Mouse (Mus musculus) thymus, postnatal 10 days (tissue): ENCODE measurements around the gene Stard7.

Experiments used
- DNase-seq, 2 experiments: peaks; one replicate each; pipeline ENCODE4 v3.0.0; 2021; ENCODE audit warnings: low spot score in 2 of 2

Stard7 gene

DNA sequence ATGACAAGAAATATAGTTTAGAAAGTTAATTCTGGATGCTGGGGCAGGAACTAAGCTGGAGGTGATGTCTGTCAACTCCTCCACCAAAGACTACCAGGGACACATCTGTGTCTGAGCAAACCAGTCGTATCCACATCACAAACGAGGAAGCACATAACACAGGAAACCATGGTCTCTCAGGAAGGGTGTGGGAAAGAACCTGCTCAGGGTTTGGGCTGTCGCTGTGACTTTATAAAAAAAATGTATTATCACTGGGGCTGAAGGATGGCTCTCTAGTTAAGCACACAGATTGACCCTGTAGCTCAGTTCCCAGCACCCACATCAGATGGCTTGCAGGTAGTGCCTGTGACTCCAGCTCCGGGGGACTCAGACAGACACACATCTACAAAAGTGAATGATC lies 49.1 kb downstream of the Stard7 start:
- DNase-seq = no peak

DNA sequence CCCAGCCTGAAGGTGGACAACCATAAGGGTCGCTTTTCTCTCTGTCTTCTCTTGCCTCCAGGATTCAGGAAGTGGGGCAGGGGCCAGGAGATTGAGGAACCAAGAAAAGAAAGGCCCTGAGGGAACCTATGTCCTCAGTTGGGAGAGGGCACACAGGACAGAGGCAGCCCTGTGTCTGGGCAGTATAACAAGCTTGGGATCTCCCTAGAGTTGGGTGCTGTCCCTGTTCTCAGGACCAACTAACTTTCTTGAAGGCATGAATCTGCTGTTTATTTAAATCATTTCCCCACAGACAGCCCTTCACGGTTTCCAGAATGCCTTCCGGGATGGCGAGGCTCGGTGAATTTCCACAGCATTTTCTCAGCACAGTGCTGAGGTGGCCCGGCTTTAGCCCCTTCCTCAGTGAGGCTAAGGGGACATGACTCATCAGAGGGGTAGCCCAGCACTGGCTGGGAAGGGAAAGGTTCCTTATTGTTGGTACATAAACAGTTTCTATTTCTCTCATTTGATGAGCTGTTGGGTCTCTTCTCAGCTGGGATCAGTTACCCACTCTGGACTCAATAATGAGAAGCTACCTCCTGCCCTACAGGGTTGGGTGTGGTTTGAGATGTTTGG lies 52.8 kb downstream of the Stard7 start:
- no peak for DNase-seq

DNA sequence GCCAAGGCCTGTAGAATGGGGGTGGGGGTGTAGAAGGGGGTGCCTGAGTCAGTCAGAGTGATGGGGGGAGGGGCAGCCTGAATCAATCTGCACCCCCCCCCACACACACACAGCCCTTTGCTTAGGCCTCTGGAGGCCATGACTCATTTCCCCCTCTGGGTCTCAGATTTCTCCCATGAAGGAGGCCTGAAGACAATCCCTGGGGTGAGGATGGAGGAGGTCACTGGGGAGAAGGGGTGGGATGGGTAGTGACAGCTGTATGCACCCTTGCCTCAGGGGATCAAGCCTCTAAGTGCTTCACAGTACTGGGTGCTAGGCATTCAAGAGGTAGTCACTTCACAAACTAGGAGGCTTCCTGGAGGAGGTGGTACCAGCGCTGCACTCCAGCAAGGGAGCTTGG lies 53.6 kb downstream of the Stard7 start:
- DNase-seq = no peak

- DNase-seq = no peak
Measured at GRCm38 (mm10) chr2:127324456-127324855, 54.4 kb downstream of the Stard7 start.

DNA sequence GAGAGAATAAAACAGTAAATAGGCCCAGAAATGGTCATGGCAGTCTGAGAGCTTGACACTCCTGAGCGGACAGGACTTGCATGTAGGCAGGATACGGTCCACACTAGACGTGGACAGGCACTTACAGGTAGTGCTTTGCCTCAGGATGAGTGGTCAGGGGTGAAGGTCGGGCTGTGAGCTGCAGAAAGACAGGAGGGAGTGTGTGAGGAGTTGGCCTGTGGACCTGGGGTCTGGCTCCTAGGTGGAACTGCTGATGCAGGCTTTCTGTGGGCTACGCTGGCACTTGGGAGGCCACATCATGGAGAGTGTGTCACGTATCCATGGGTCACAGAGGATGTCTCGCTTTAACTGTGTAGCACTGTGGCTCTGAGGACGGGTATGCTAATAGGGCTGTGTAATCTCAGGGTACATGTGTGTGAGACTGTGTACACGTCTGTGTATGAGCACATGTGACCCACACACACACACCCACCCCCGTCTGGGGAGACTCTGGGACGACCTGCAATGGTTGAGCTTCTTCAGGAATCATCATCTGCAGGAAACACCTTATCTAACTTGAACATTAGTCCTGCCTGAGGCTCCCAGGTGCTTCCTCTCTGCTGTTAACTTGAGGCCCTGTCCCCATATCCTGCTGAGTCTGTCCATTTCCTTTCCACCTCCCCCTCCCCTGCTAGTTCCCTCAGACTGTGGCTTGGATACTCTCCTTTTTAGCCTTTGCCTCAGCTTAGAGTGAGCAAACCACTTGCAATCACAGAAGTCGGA lies 58.3 kb downstream of the Stard7 start:
- DNase-seq = peak; percentile 56 to 58

- DNase-seq = peak; percentile 76 to 77
Measured at GRCm38 (mm10) chr2:127332807-127333570, 63.0 kb downstream of the Stard7 start.

DNA sequence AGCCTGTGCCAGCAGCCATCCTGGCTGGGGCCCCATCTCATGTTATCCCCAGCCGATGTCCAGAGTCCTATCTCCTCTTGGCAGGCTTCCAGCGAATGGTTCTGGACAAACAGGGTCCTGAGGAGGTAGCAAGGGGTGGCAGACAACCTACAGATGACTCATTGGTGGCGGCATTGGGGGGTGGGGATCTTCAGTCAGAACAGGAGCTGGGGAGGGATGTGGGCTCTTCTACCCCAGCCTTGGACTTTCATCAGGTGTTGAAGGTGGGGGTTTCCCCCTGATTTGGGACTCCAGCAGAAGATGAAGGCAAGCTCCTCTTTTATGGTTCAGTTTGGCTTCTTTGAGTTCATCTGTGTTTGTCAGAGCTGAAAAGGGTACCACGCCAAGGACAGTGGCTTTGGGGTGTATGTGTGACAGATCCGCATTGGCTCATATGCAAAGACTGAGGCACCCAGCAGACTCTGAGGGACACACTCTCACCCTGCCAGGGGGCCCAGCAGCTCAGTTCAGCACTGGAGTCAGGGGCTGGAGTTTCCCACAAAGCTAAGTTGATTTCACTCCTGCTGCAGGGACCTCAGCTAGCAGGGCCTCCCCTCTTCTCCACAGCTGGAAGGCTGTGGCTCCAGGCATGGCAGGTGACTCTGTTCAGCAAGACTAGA lies 64.1 kb downstream of the Stard7 start:
- peak; percentile 60 to 65 for DNase-seq

DNA sequence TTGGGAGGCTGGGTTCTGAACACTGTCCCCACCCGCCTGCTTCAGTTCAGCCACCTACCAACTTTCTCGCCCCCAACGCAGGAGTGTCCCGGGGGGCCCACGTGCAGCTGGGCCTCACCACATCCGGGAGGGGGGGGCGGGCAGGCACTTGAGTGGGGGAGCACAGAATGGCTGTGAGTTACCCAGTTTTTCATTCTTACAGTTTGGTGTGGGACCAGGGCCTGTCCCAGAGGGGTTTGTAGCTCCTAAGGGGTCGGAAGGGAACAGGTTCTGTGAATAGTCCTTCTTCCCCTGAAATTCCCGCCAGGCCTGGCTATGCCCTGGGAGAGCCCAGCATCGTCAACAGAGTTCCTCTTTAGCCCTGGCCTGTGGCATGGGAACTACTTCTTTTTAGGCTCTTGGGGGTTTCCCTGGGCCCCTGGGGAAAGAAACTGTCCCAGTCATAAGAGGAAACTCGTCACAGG lies 65.1 kb downstream of the Stard7 start:
- peak; percentile 89 to 91 for DNase-seq

DNA sequence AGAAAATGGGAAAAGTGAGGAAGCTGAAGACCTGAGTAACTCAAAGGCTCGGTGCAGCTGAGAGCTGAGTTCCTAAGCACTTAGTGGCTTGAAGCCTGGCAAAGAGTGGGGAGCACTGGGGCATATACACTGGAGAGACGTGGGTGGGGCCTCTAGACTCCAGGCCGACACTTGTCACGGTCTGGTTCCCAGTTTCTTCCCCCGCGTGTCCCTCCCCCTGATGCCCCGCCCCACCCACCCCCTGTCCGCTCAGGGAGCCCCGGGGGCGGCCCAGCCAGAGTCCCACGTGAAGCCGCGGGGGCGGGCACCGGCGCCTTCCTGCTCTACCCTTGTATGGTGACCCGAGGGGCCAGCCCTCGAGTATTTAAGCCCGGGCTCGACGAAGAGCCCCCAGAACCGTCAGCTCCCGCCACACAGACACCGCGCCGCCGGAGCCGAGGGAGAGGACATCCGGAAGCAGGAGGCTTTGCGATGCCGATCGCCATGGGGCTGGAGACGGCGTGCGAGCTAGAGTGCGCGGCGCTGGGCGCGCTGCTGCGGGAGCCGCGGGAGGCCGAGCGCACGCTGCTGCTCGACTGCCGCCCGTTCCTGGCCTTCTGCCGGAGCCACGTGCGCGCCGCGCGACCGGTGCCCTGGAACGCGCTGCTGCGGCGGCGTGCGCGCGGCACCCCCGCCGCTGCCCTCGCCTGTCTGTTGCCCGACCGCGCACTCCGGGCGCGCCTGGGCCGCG lies 65.9 kb downstream of the Stard7 start, which contains the start of gene Dusp2:
Gene Dusp2, plus strand, starts transcription at position 393 of the 730 bp plus-strand sequence.
- DNase-seq = peak; percentile 98

DNA sequence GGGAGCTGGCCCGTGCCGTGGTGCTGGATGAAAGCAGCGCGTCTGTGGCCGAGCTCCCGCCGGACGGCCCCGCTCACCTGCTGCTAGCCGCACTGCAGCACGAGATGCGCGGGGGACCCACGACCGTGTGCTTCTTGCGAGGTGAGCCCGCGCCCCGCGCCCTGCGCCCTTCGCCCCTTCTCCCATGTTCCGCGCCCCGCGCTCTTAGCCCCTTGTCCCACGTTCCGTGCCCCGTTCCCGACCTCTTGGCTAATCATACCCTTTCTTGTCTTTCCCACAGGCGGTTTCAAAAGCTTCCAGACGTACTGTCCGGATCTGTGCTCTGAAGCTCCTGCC lies 66.4 kb downstream of the Stard7 start:
- no peak for DNase-seq

DNA sequence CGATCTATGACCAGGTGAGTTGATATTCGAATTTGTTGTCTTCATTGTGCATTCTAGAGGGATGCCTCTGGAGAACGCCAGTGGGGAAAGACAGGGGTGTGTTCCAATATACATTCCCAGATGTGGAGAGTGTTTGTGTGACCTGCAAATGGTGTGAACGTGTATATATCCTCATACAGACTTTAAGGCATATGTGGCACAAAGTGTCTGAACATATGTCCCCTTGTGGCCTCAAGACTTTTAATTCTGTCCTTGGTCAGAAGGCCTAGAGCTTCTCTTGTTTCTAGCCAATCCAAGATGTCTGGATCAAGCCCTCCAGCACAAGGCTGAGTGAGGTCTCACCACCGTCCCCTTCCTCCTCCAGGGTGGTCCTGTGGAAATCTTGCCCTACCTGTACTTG lies 66.9 kb downstream of the Stard7 start:
- DNase-seq = no peak

DNA sequence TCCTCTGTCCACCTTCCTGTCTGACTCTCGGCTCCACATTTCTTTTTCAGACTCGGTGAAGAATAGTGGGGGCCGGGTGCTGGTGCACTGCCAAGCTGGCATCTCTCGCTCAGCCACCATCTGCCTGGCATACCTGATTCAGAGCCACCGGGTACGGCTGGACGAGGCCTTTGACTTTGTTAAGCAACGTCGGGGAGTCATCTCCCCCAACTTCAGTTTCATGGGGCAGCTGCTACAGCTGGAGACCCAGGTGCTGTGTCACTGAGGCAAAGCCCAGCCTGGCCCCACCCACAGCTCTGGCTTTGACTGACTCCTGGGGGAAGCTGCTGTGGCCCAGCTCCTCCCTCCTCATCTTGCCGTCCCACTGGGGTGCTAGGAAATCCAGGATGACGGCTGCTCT lies 67.5 kb downstream of the Stard7 start:
- peak; percentile 72 to 84 for DNase-seq

DNA sequence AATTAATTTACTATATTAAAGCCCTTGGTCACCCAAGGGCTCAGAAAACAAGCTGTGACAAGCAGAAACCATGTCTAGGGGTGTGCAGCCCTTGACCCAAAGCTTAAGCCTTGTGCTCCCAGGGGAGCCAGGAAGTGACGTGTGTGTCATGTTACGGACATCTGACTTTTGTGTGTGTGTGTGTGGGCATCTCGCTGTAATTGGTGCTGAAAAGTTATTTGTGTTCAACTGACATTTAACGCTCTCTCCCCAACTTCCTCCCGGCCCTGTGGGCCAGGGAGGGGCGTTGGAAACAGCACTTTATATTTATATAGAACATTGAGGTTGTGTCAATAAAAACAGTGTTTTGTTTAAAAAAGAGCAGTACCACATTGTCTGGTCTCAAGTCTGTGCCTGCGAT lies 68.0 kb downstream of the Stard7 start:
- peak in 1 of 2 experiments; percentile 34 for DNase-seq

- DNase-seq = peak in 1 of 2 experiments; percentile 11
Measured at GRCm38 (mm10) chr2:127338416-127338815, 68.4 kb downstream of the Stard7 start, which contains the start of gene Astl. Astl (plus strand) TSS chr2:127338639.

DNA sequence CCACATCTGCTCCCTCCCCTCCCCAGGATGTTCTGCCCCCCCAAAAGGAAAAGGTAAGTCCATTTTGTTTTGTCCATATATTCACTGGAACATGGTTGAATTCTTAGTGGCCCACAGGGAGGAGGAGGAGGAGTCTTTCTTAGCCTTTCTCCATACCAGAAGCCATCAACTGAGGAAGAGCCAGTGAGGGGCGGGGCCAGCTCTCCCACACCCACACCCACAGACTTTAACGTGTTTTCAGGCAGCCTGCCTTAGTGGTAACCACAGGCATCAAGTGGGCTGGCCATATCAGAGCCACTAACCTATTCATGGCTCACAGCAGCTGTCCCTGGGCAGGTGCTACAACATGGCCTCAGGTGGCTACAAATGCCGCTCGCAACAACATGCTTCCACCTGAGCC lies 68.8 kb downstream of the Stard7 start:
- DNase-seq = peak in 1 of 2 experiments; percentile 45

GRCm38 (mm10) chr2:127339262-127339661 lies 69.2 kb downstream of the Stard7 start:
- no peak for DNase-seq

DNA sequence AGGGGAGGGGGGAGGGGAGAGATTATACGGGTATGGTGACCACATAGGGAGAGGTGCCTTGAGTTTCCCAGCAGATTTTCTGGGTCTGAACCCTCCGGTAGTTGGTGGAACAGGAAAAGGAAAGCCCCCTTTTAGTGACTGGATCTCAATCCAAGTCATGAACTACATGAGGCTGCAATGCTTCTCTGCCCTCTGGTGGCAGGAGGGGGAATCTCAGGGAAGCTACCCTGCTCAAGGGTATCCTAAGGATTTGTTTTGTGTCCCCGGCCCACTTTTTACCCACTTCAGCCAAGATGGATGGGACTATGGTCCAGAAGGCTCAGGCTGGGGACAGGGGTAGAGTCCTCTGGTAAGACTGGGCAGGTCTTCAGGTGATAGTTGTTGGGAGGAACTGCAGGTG lies 71.1 kb downstream of the Stard7 start:
- peak; percentile 71 to 86 for DNase-seq

- DNase-seq = no peak
Measured at GRCm38 (mm10) chr2:127346334-127346733, 76.3 kb downstream of the Stard7 start.

DNA sequence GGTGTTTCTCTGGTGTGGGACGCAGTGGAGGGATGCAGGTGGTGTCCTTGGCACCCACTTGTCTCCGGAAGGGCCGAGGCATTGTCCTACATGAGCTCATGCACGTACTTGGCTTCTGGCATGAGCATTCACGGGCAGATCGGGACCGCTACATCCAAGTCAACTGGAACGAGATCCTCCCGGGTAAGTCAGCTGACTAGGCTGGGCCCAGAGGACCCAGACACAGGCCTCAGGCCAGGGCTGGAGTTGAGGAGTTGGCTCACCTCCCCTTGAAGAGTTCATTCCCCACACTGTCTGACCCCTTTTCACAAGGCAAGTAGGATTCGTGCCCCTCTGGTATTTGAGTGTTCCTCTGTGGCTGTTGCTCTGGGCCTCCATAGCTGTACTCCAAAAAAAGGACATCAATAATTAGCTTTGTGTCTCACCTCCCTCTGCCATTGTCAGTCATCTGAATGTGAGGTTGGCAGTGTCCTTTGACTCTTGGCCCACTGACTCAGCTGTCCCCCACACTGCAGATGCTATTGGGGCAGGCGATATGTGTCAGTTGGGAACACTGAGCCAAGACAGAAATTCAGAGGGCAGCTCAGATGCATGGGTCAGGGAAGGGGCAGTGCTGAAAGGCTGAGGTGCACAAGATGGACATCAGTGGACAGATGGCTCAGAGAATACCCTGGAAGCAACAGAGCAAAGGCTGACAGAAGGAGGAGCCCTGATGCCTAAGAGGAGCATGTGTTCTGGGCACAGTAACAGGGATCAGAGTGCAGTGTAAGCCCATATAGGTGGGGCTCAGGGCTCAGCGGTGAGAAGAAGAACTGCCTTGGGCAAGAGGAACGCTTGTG lies 77.3 kb downstream of the Stard7 start:
- no peak for DNase-seq
